Mouse (Mus musculus) left cerebral cortex, adult 18-20 months (tissue): ENCODE data around the gene Alg5. TPM values are rescaled to one million over a fixed set of nuclear protein-coding genes. Genes with fewer than 3 reads are reported as not detected.

Experiments
- DNase-seq, 2 experiments: peaks; one replicate each; pipeline ENCODE4 v3.0.0; 2021 to 2022; ENCODE audit warnings: low spot score in 2 of 2, mixed read lengths in 1 of 2
- total RNA-seq, 2 experiments: library from RNA; stranded (reverse); gene quantifications; 2 replicates each; pipeline ENCODE4 v1.2.3; 2021

The Alg5 gene
- total RNA-seq, 2 experiments from 2014 or later: 18.6 to 19.7 TPM

- DNase-seq: no peak
Observed at GRCm38 (mm10) chr3:54791822-54792677, 56.7 kb downstream of the Alg5 start.

DNA sequence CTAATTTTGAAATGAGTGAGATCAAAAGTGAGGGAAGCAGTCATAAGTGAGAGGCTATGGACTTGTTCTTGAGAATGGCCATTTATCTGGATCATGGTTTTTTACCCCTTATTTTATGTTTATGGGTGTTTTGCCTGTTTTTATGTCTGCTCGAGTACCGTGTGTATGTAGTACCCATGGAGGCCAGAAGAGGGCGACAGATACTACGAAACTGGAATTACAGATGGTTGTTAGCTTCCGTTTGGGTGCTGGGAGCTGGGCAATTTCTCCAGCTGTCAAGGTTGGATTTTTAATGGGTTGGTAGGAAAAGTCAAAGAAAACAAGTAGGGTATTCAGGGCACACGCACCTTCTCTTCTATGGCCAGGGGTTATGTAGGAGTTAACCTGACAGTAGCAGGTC lies 58.4 kb downstream of the Alg5 start:
- DNase-seq: no peak

GRCm38 (mm10) chr3:54795379-54795778 lies 60.0 kb downstream of the Alg5 start:
- no peak for DNase-seq

GRCm38 (mm10) chr3:54795806-54796205 lies 60.5 kb downstream of the Alg5 start:
- no peak for DNase-seq

- peak; percentile 51 to 53 for DNase-seq
Observed at GRCm38 (mm10) chr3:54797211-54797610, 61.9 kb downstream of the Alg5 start.

Other genes with a start within 250 kb of the Alg5 start
- gene Supt20, start 42.7 kb upstream of the Alg5 start, total RNA-seq: 10 to 100 TPM; 43.2 to 45.0 TPM
- not detected for gene Gm21958, start 21.2 kb upstream of the Alg5 start, total RNA-seq
- gene Exosc8, start 146 bp upstream of the Alg5 start, total RNA-seq: 10 to 100 TPM; 31.4 to 31.9 TPM
- 10 to 100 TPM in 1 of 2 experiments, 1 to 10 TPM in 1; 7.9 to 10.7 TPM for gene Smad9, start 20.0 kb downstream of the Alg5 start, total RNA-seq
- gene Rfxap, start 72.3 kb downstream of the Alg5 start, total RNA-seq: 10 to 100 TPM; 46.9 to 47.2 TPM
- gene Sertm1, start 180.3 kb downstream of the Alg5 start, total RNA-seq: 10 to 100 TPM; 22.9 to 26.8 TPM